Mouse (Mus musculus): Measurements from ENCODE around the gene 1810049J17Rik. TPM values are rescaled to one million over a fixed set of nuclear protein-coding genes. Genes with fewer than 3 reads are reported as not detected.
A peak's percentile ranks its signal among the peaks of the same experiment; 100 is the strongest.

Gene 1810049J17Rik
- polyA plus RNA-seq, 1 experiment from 2014 or later = 0.33 TPM

- Histone ChIP-seq H3K4me3 (ENCODE audit: low read depth, low read length) (no peak overlapping the region), H3K4me2 (replicated peaks; ENCODE audit: low read depth, low read length) (no peak overlapping the region), H3K36me3 (ENCODE audit: insufficient read depth, low read length) (peaks cover 13% of the 10 kb centered on the region; the same call in 1 of the 2 replicates), H3K9me3 (ENCODE audit: low read length) (no peaks in the 10 kb centered on the region), H3K27me3 (replicated peaks; ENCODE audit: insufficient read depth, low read length) (no peaks in the 10 kb centered on the region), H3K9ac (replicated peaks; ENCODE audit: low read depth) (no peak overlapping the region), H3K27ac (ENCODE audit: low read length) (no peak overlapping the region), H3K4me1 (ENCODE audit: insufficient read depth, low read depth, low read length) (0 out of 2 replicates have a peak, but pooled peaks cover 2% of the 10 kb centered on the region)
- TF ChIP-seq EP300 (IDR thresholded peaks at IDR 0.05) = no peak
- no peak for TF ChIP-seq CTCF (IDR thresholded peaks at IDR 0.05)
- no peak for DNase-seq (ENCODE audit: low spot score)
- WGBS = 66% methylated on average over 12 of the region's 12 CpGs
- ATAC-seq = peak; percentile 16; the same call in 1 of the 2 replicates
These were observed 48.2 kb downstream of the 1810049J17Rik start for GRCm38 (mm10) chr15:12273325-12274052.

Other genes starting within 250 kb of the 1810049J17Rik start
- gene Zfr, start 204.1 kb downstream of the 1810049J17Rik start, polyA plus RNA-seq (2015; fragmentation: Nextera tagmentation; extraction: Ambion mirVana) = 91.9 and 102 TPM in 2 replicates
- 12.3 and 14.6 TPM in 2 replicates for gene Mtmr12, start 116.9 kb downstream of the 1810049J17Rik start, polyA plus RNA-seq (2015; fragmentation: Nextera tagmentation; extraction: Ambion mirVana)
- gene Golph3, start 449 bp downstream of the 1810049J17Rik start, polyA plus RNA-seq (2015; fragmentation: Nextera tagmentation; extraction: Ambion mirVana) = 79.4 and 85.9 TPM in 2 replicates

Data from lung, postnatal 0 days (tissue).